Mouse (Mus musculus): ENCODE data around the gene Grip1. TPM values are rescaled to one million over a fixed set of nuclear protein-coding genes. Genes with fewer than 3 reads are reported as not detected.

Grip1 gene
- total RNA-seq, 2 experiments from 2014 or later: 2.0 to 2.2 TPM

GRCm38 (mm10) chr10:119735011-119735992, 281.7 kb downstream of the Grip1 start:
- no peak for DNase-seq (ENCODE audit: low spot score in 2 of 2)

- DNase-seq (ENCODE audit: low spot score in 2 of 2): no peak
Measured at GRCm38 (mm10) chr10:119739466-119739865, 285.8 kb downstream of the Grip1 start.

- no peak for DNase-seq (ENCODE audit: low spot score in 2 of 2)
Measured at GRCm38 (mm10) chr10:119742722-119743121, 289.1 kb downstream of the Grip1 start.

- no peak for DNase-seq (ENCODE audit: low spot score in 2 of 2)
Measured at GRCm38 (mm10) chr10:119752361-119752798, 298.8 kb downstream of the Grip1 start.

- DNase-seq (ENCODE audit: low spot score in 2 of 2): no peak
Measured at GRCm38 (mm10) chr10:119756271-119756670, 302.6 kb downstream of the Grip1 start.

- DNase-seq (ENCODE audit: low spot score in 2 of 2): no peak
Measured at GRCm38 (mm10) chr10:119757219-119757618, 303.6 kb downstream of the Grip1 start.

- no peak for DNase-seq (ENCODE audit: low spot score in 2 of 2)
Measured at GRCm38 (mm10) chr10:119761451-119762367, 308.1 kb downstream of the Grip1 start.

- DNase-seq (ENCODE audit: low spot score in 2 of 2): no peak
Measured at GRCm38 (mm10) chr10:119778871-119779270, 325.2 kb downstream of the Grip1 start.

GRCm38 (mm10) chr10:119779657-119780056, 326.0 kb downstream of the Grip1 start:
- no peak for DNase-seq (ENCODE audit: low spot score in 2 of 2)

- DNase-seq (ENCODE audit: low spot score in 2 of 2): no peak
Measured at GRCm38 (mm10) chr10:119790507-119790906, 336.9 kb downstream of the Grip1 start.

GRCm38 (mm10) chr10:119802421-119802820, 348.8 kb downstream of the Grip1 start:
- no peak for DNase-seq (ENCODE audit: low spot score in 2 of 2)

- DNase-seq (ENCODE audit: low spot score in 2 of 2): no peak
Measured at GRCm38 (mm10) chr10:119803633-119804422, 350.2 kb downstream of the Grip1 start.

- DNase-seq (ENCODE audit: low spot score in 2 of 2): no peak
Measured at GRCm38 (mm10) chr10:119804423-119804814, 350.8 kb downstream of the Grip1 start.

GRCm38 (mm10) chr10:119805082-119805481, 351.5 kb downstream of the Grip1 start:
- no peak for DNase-seq (ENCODE audit: low spot score in 2 of 2)

GRCm38 (mm10) chr10:119806151-119806550, 352.5 kb downstream of the Grip1 start:
- no peak for DNase-seq (ENCODE audit: low spot score in 2 of 2)

- no peak for DNase-seq (ENCODE audit: low spot score in 2 of 2)
Measured at GRCm38 (mm10) chr10:119808384-119808783, 354.8 kb downstream of the Grip1 start.

- DNase-seq (ENCODE audit: low spot score in 2 of 2): no peak
Measured at GRCm38 (mm10) chr10:119814087-119814486, 360.5 kb downstream of the Grip1 start.

GRCm38 (mm10) chr10:119816001-119816400, 362.4 kb downstream of the Grip1 start:
- no peak for DNase-seq (ENCODE audit: low spot score in 2 of 2)

GRCm38 (mm10) chr10:119818381-119818780, 364.8 kb downstream of the Grip1 start:
- DNase-seq (ENCODE audit: low spot score in 2 of 2): no peak

- DNase-seq (ENCODE audit: low spot score in 2 of 2): no peak
Measured at GRCm38 (mm10) chr10:119819102-119819681, 365.6 kb downstream of the Grip1 start.

All from gastrocnemius, postnatal 4 days (tissue).